In genomic region chr14:20793758-20794531, GRCm38 (mm10) we compare ENCODE assay signal across 8 mouse cellular contexts. TPM values are rescaled to one million over a fixed set of nuclear protein-coding genes. Genes with fewer than 3 reads are reported as not detected.
A peak's percentile ranks its signal among the peaks of the same experiment; 100 is the strongest.
DNase-seq lines count a peak whose midpoint lies in the region; ATAC-seq and TF ChIP-seq lines count a peak whose summit lies in the region.

Gene Camk2g (minus strand): TSS chr14:20794088.

- H3K27ac ChIP-seq in forebrain, postnatal 0 days (ENCODE audit: low read depth, low read length), result peak within 1 kb of the TSS; percentile 73
- H3K27ac ChIP-seq in hindbrain, embryonic 10.5 days, result peak within 1 kb of the TSS; percentile 95

- peak within 1 kb of the TSS; percentile 76 for H3K9ac ChIP-seq in forebrain, postnatal 0 days

- peak; percentile 83 for DNase-seq in MN1 (ENCODE audit: low spot score)
- DNase-seq in cerebellum, adult 18-20 months, result peak; percentile 79 to 82
- DNase-seq in forebrain, postnatal 0 days, result peak; percentile 84
- DNase-seq in hindbrain, embryonic 10.5 days (ENCODE audit: low spot score), result peak; percentile 85
- peak in 1 of 2 experiments; percentile 66 for DNase-seq in layer of hippocampus, postnatal 14 days (ENCODE audit: low spot score in 2 of 2)
- peak; percentile 89 to 92 for DNase-seq in lung, postnatal 4 days
- peak; percentile 89 for DNase-seq in retina, postnatal 1 day
- DNase-seq in urinary bladder, adult 18-20 months (ENCODE audit: low spot score in 2 of 2), result peak; percentile 72 to 78

- peaks cover 13% of the 10 kb centered on the region; the same call in 1 of the 2 replicates for H3K4me1 ChIP-seq in forebrain, postnatal 0 days (ENCODE audit: insufficient read depth)
- H3K4me1 ChIP-seq in hindbrain, embryonic 10.5 days (replicated peaks), result peaks cover 58% of the 10 kb centered on the region

- no peaks in the 10 kb centered on the region for H3K27me3 ChIP-seq in forebrain, postnatal 0 days (ENCODE audit: insufficient read depth, low read length)
- peaks cover 3% of the 10 kb centered on the region; the same call in 1 of the 2 replicates for H3K27me3 ChIP-seq in hindbrain, embryonic 10.5 days (ENCODE audit: insufficient read depth, poor library complexity, severe bottlenecking)

- WGBS in forebrain, postnatal 0 days, result 2% methylated on average over 45 of the region's 76 CpGs
- under 1% methylated on average over 73 of the region's 76 CpGs for WGBS in hindbrain, embryonic 10.5 days

- no peaks in the 10 kb centered on the region for H3K9me3 ChIP-seq in forebrain, postnatal 0 days (ENCODE audit: low read length)
- H3K9me3 ChIP-seq in hindbrain, embryonic 10.5 days, result no peaks in the 10 kb centered on the region

- peak within 1 kb of the TSS; percentile 85 for H3K4me3 ChIP-seq in forebrain, postnatal 0 days (ENCODE audit: low read depth, low read length)
- peak within 1 kb of the TSS; percentile 94 for H3K4me3 ChIP-seq in hindbrain, embryonic 10.5 days

- ATAC-seq in forebrain, postnatal 0 days, result peak; percentile 93

- peak; percentile 32; the same call in 1 of the 2 replicates for TF ChIP-seq CTCF in forebrain, postnatal 0 days (IDR thresholded peaks at IDR 0.05; ENCODE audit: low read depth)

- peaks cover 14% of the 10 kb centered on the region for H3K36me3 ChIP-seq in forebrain, postnatal 0 days (ENCODE audit: insufficient read depth)
- peaks cover 36% of the 10 kb centered on the region for H3K36me3 ChIP-seq in hindbrain, embryonic 10.5 days

- H3K4me2 ChIP-seq in forebrain, postnatal 0 days (ENCODE audit: low read depth), result peak within 1 kb of the TSS; percentile 83

RNA-seq across cellular contexts. Expression of gene Camk2g, which starts in this region (rescaled TPM):
- total RNA-seq in forebrain, postnatal 0 days (2014; rRNA removed), result 137 and 145 TPM in 2 replicates
- 165 and 231 TPM in 2 replicates for polyA plus RNA-seq in forebrain, postnatal 0 days (2015; fragmentation: Nextera tagmentation; extraction: Ambion mirVana)
- polyA plus RNA-seq in hindbrain, embryonic 10.5 days (2016; fragmentation: Nextera tagmentation; extraction: Ambion mirVana), result 38.2 and 48.8 TPM in 2 replicates
- 100 to 1,000 TPM; 186 to 188 TPM for total RNA-seq in layer of hippocampus, postnatal 14 days (2021)
